Mouse (Mus musculus) neural tube, embryonic 14.5 days (tissue): Measurements from ENCODE around the gene Scaf1. TPM values are rescaled to one million over a fixed set of nuclear protein-coding genes. Genes with fewer than 3 reads are reported as not detected.
"Not testable (repeated sequence)": the region's sequence is repeated elsewhere in the genome, so short reads cannot be mapped to it uniquely, and the experiment has no call there.

ENCODE experiments used
- ATAC-seq: fragments of 200-750 bp; cut with Nextera tagmentation; 2 replicates; pipeline ENCODE4 v1.8.0; 2017; ENCODE audit warnings: low read depth, mild to moderate bottlenecking, moderate TSS enrichment, moderate library complexity
- H3K27ac ChIP-seq: fragments of 300-500 bp; sonication (generic); 2 replicates; pipeline ENCODE4 v1.5.1; 2014; ENCODE audit warnings: low read depth, mild to moderate bottlenecking, control low read depth, low read length, moderate library complexity, mixed read lengths
- H3K27me3 ChIP-seq: fragments of 300-500 bp; sonication (generic); 2 replicates; pipeline ENCODE4 v1.6.1; 2014; ENCODE audit warnings: low read length; ENCODE audit not compliant: control insufficient read depth, insufficient read depth
- H3K36me3 ChIP-seq: fragments of 300-500 bp; sonication (generic); 2 replicates; pipeline ENCODE4 v1.6.1; 2014; ENCODE audit warnings: low read length, mixed read lengths; ENCODE audit not compliant: control insufficient read depth, insufficient read depth
- H3K4me1 ChIP-seq: fragments of 300-500 bp; sonication (generic); 2 replicates; pipeline ENCODE4 v1.6.1; 2014; ENCODE audit warnings: low read length; ENCODE audit not compliant: control insufficient read depth, insufficient read depth
- H3K4me2 ChIP-seq: fragments of 300-500 bp; sonication (generic); 2 replicates; pipeline ENCODE4 v1.6.1; 2014; ENCODE audit warnings: mild to moderate bottlenecking, low read depth, low read length, control low read depth
- H3K4me3 ChIP-seq: fragments of 300-500 bp; sonication (generic); 2 replicates; pipeline ENCODE4 v1.5.1; 2014; ENCODE audit warnings: low read depth, low read length, control low read depth, mixed read lengths
- H3K9ac ChIP-seq: fragments of 300-500 bp; sonication (generic); replicated peaks from 2 replicates; pipeline ENCODE4 v1.6.1; 2014; ENCODE audit warnings: low read depth, mild to moderate bottlenecking, control low read depth, low read length, mixed read lengths
- H3K9me3 ChIP-seq: fragments of 300-500 bp; sonication (generic); 2 replicates; pipeline ENCODE4 v1.6.1; 2016; ENCODE audit warnings: low read length; ENCODE audit not compliant: control insufficient read depth
- WGBS: fragments of 180-500 bp; shearing (Covaris S2); extraction: QIAGEN DNeasy Blood & Tissue Kit; methylation state at CpG from one replicate; pipeline ENCODE4 v1.1.7; 2014; 5-methylcytosine and 5-hydroxymethylcytosine counted together
- polyA plus RNA-seq: library from polyadenylated mRNA; unstranded; fragments of >200 nt; fragmentation: Nextera tagmentation; extraction: Ambion mirVana; gene quantifications from 2 replicates; pipeline ENCODE4 v1.2.1, GENCODE M21; 2014

Scaf1 gene
- polyA plus RNA-seq, 1 experiment from 2014 or later = 68.6 TPM

GRCm38 (mm10) chr7:45030857-45031256, 14.7 kb upstream of the Scaf1 start:
- H3K9me3 ChIP-seq = no peaks in the 10 kb centered on the region
- no peaks in the 10 kb centered on the region for H3K27me3 ChIP-seq
- H3K36me3 ChIP-seq = peaks cover 82% of the 10 kb centered on the region
- no peaks in the 10 kb centered on the region; the same call in 1 of the 2 replicates for H3K4me1 ChIP-seq
- ATAC-seq = no peak
- no peak overlapping the region for H3K4me3 ChIP-seq
- WGBS = 95% methylated on average over 8 of the region's 8 CpGs
- no peak overlapping the region for H3K9ac ChIP-seq
- H3K4me2 ChIP-seq = no peak overlapping the region
- H3K27ac ChIP-seq = no peak overlapping the region

- 90% methylated on average over 6 of the region's 6 CpGs for WGBS
- peaks cover 74% of the 10 kb centered on the region for H3K36me3 ChIP-seq
- H3K27ac ChIP-seq = no peak overlapping the region
- H3K4me1 ChIP-seq = no peaks in the 10 kb centered on the region; the same call in 1 of the 2 replicates
- no peak overlapping the region for H3K9ac ChIP-seq
- H3K4me2 ChIP-seq = no peak overlapping the region
- H3K4me3 ChIP-seq = no peak overlapping the region
- no peaks in the 10 kb centered on the region for H3K9me3 ChIP-seq
- ATAC-seq = no peak
- no peaks in the 10 kb centered on the region for H3K27me3 ChIP-seq
These were observed 13.8 kb upstream of the Scaf1 start for GRCm38 (mm10) chr7:45029995-45030394.

DNA sequence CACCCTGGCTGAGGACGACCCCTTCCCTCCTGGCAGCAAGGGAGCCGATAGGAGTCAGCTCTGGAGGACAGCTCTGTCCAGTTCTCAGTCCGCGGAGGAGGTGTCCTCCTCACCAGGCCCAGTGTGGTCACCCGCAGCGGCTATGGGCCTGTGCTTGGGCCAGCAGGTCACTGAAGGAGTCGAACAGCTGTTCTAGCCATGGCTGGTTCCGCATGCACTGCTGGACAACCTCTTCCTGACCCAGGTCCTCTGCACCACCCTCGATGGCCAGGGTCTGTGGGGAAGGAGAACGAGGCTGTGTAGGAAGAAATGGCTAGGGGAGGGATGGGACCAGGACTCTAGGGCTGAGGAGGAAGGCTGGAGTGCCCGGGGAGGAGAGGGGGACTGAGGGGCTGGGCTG, 12.2 kb upstream of the Scaf1 start:
- 95% methylated on average over 11 of the region's 11 CpGs for WGBS
- no peak for ATAC-seq
- H3K9me3 ChIP-seq = no peaks in the 10 kb centered on the region

GRCm38 (mm10) chr7:45027761-45028160, 11.6 kb upstream of the Scaf1 start:
- Histone ChIP-seq H3K9ac (no peak overlapping the region), H3K27me3 (no peaks in the 10 kb centered on the region), H3K9me3 (no peaks in the 10 kb centered on the region), H3K4me3 (no peak overlapping the region), H3K4me2 (no peak overlapping the region), H3K27ac (no peak overlapping the region), H3K4me1 (no peaks in the 10 kb centered on the region; the same call in 1 of the 2 replicates), H3K36me3 (peaks cover 52% of the 10 kb centered on the region)
- ATAC-seq = no peak
- WGBS = 94% methylated on average over 9 of the region's 9 CpGs

More for the DNA sequence above, 12.2 kb upstream of the Scaf1 start:
- H3K9ac ChIP-seq = no peak overlapping the region
- no peak overlapping the region for H3K27ac ChIP-seq
- H3K4me1 ChIP-seq = no peaks in the 10 kb centered on the region; the same call in 1 of the 2 replicates
- H3K4me3 ChIP-seq = no peak overlapping the region
- H3K4me2 ChIP-seq = no peak overlapping the region
- H3K36me3 ChIP-seq = peaks cover 57% of the 10 kb centered on the region
- no peaks in the 10 kb centered on the region for H3K27me3 ChIP-seq

DNA sequence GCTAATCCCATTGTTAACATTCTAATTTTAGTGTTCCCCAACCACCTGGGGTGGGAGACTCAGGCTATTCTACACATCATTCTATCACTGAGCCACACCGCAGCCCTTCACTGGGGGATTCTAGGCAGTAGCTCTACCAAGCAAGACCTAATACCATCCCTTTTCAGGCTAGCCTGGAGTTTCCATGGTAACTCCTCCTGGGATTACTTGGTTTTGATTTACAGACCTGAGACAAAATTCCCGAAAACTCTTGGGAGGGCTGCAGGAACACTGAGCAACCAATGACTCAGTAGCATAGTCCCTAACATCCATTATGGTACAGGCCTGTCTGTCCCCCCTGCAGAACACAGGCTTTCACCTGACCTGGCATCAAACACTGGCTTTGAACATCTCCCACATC, 10.1 kb upstream of the Scaf1 start:
- H3K36me3 ChIP-seq = peaks cover 38% of the 10 kb centered on the region
- H3K4me2 ChIP-seq = no peak overlapping the region
- no peak overlapping the region for H3K4me3 ChIP-seq
- no peaks in the 10 kb centered on the region for H3K9me3 ChIP-seq
- no peaks in the 10 kb centered on the region; the same call in 1 of the 2 replicates for H3K4me1 ChIP-seq
- H3K27me3 ChIP-seq = no peaks in the 10 kb centered on the region
- H3K9ac ChIP-seq = no peak overlapping the region
- 48% methylated on average over 2 of the region's 2 CpGs for WGBS
- no peak for ATAC-seq
- H3K27ac ChIP-seq = no peak overlapping the region; the same call in 1 of the 2 replicates

DNA sequence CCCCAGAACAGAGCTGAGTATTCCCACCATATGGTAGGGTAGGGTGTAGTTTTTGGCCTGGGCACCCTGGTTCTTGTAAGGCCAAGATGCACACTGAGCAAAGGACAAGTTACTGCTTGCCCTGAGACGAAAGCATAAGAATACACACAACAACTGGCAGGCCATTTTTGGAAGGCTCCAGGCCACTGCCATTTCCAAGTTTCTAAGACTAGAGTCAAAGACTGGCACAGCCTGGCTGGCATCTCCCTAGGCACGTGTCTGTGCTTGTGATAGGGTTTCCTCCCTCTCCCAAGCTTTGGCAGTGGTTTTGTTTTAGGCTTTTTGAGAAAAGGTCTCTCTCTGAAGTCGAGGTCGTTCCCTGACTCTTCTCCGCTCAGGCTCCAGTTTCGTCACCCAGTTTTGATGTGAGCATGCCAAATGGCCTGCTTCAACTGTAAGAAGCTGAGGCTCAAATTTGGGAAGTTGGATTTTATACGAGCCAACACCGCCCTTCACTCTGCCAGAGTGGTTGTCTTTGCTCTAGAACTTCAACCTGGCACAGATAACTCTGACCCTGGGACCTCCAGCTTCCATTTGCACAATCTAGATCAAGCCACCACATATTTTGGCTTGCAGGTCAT, 9.5 kb upstream of the Scaf1 start:
- H3K9ac ChIP-seq = no peak overlapping the region
- no peaks in the 10 kb centered on the region for H3K27me3 ChIP-seq
- no peak overlapping the region; the same call in 1 of the 2 replicates for H3K27ac ChIP-seq
- peaks cover 32% of the 10 kb centered on the region for H3K36me3 ChIP-seq
- no peak for ATAC-seq
- WGBS = 85% methylated on average over 8 of the region's 8 CpGs
- H3K9me3 ChIP-seq = no peaks in the 10 kb centered on the region
- no peak overlapping the region for H3K4me2 ChIP-seq
- no peak overlapping the region for H3K4me3 ChIP-seq
- no peaks in the 10 kb centered on the region; the same call in 1 of the 2 replicates for H3K4me1 ChIP-seq

DNA sequence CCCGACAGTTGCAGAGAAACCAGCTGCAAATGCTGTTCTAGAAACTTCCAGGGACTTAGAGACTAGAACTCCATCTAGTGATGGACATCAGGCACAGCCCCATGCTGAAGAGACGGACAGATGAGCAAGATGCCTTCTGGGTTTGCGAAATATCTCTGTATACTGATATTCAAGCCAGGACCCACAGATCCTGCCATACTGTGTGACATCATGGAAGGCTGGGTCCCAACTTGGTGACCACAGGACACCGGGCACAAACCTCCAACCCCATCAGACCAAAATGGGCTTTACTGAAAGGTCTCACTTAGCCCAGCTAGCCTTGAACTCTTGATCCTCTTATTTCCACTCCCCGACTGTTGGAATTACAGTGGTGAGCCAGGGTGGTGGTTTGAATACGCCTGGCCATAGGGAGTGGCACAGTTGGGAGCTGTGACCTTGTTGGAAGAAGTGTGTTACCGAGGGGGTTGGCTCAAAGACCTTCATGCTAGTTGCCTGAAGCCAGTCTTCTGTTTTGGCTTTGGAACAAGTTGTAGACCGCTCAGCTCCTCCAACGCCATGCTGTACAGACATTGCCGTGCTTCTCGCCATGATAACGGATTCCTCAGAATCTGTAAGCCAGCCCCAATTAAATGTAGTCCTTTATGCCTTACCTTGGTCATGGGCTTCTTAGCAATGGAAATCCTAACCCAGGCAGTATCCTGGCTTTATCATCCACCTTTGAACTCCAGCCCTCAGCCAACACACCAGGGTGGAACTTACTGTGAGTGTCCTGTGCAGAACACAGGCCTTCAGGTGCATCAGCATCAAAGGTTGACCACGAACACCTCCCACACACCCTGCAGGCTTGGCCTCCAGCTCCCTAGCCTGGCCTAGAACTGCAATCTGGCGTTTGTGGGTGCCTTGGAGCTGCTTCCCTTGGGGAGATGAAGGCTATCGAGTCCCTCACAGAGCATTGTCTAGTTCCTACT, 8.4 kb upstream of the Scaf1 start:
- Histone ChIP-seq H3K9ac (no peak overlapping the region), H3K4me2 (no peak overlapping the region), H3K9me3 (no peaks in the 10 kb centered on the region), H3K36me3 (peaks cover 21% of the 10 kb centered on the region), H3K27ac (no peak overlapping the region), H3K4me1 (no peaks in the 10 kb centered on the region; the same call in 1 of the 2 replicates), H3K4me3 (no peak overlapping the region), H3K27me3 (no peaks in the 10 kb centered on the region)
- no peak for ATAC-seq
- 90% methylated on average over 15 of the region's 15 CpGs for WGBS

DNA sequence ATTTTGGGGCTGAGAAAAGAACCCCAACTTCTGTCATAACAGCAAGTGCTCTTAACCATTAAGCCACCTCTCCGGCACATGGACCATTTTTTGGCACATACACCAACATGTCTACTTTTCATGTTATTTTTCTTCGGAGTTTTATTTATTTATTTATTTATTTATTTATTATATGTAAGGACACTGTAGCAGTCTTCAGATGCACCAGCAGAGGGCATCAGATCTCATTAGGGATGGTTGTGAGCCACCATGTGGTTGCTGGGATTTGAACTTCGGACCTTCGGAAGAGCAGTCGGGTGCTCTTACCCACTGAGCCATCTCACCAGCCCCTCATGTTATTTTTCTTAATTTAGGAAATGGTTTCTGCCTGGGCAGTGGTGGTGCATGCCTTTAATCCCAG, 7.5 kb upstream of the Scaf1 start:
- WGBS = 84% methylated on average over 5 of the region's 5 CpGs
- not testable (repeated sequence) for H3K9me3 ChIP-seq

DNA sequence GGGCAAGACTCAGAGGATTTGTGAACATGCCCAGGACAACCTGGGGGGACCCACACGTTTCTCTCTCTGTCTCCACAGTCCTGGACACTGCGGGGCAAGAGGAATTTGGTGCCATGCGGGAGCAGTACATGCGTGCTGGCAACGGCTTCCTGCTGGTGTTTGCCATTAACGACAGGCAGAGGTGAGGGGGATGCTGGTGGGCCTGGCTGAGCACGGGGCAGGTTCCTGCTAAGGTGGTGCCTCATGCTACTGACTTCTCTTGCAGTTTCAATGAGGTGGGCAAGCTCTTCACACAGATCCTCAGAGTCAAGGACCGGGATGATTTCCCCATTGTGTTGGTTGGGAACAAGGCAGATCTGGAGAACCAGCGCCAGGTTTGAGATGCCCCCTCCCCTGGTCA, 4.1 kb upstream of the Scaf1 start:
- Histone ChIP-seq H3K9ac (no peak overlapping the region), H3K9me3 (no peaks in the 10 kb centered on the region), H3K27me3 (no peaks in the 10 kb centered on the region), H3K4me3 (no peak overlapping the region), H3K36me3 (no peaks in the 10 kb centered on the region), H3K4me2 (no peak overlapping the region), H3K27ac (no peak overlapping the region), H3K4me1 (peaks cover 5% of the 10 kb centered on the region; the same call in 1 of the 2 replicates)
- no peak for ATAC-seq
- 75% methylated on average over 9 of the region's 9 CpGs for WGBS

More for the DNA sequence above, 7.5 kb upstream of the Scaf1 start:
- not testable (repeated sequence) for H3K4me2 ChIP-seq, H3K9ac ChIP-seq, H3K4me1 ChIP-seq, ATAC-seq, H3K27me3 ChIP-seq, H3K27ac ChIP-seq, H3K4me3 ChIP-seq
- H3K36me3 ChIP-seq = peaks cover 15% of the 10 kb centered on the region
